Mouse (Mus musculus) intestine, postnatal 0 days (tissue): ENCODE measurements around the gene Trim8. TPM values are rescaled to one million over a fixed set of nuclear protein-coding genes. Genes with fewer than 3 reads are reported as not detected.

ENCODE experiments used
- ATAC-seq: fragments of 200-750 bp; cut with Nextera tagmentation; 2 replicates; pipeline ENCODE4 v1.8.0; 2017; ENCODE audit warnings: mild to moderate bottlenecking, moderate TSS enrichment, moderate library complexity
- H3K27ac ChIP-seq: fragments of 300-500 bp; sonication (generic); 2 replicates; pipeline ENCODE4 v1.5.1; 2014; ENCODE audit warnings: mild to moderate bottlenecking, low read depth, low read length, moderate library complexity
- H3K27me3 ChIP-seq: fragments of 300-500 bp; sonication (generic); replicated peaks from 2 replicates; pipeline ENCODE4 v1.6.1; 2014; ENCODE audit warnings: low read length, mixed read lengths; ENCODE audit not compliant: control insufficient read depth, insufficient read depth
- H3K36me3 ChIP-seq: fragments of 300-500 bp; sonication (generic); 2 replicates; pipeline ENCODE4 v1.6.1; 2014; ENCODE audit warnings: mild to moderate bottlenecking, moderate library complexity; ENCODE audit not compliant: control insufficient read depth, insufficient read depth
- H3K4me1 ChIP-seq: fragments of 300-500 bp; sonication (generic); replicated peaks from 2 replicates; pipeline ENCODE4 v1.6.1; 2014; ENCODE audit warnings: antibody characterized with exemption, low read length, mixed read lengths; ENCODE audit not compliant: control insufficient read depth, insufficient read depth
- H3K4me2 ChIP-seq: fragments of 300-500 bp; sonication (generic); replicated peaks from 2 replicates; pipeline ENCODE4 v1.6.1; 2014; ENCODE audit warnings: low read depth, mild to moderate bottlenecking, moderate library complexity
- H3K4me3 ChIP-seq: fragments of 300-500 bp; sonication (generic); 2 replicates; pipeline ENCODE4 v1.5.1; 2014; ENCODE audit warnings: low read depth, low read length
- H3K9ac ChIP-seq: fragments of 300-500 bp; sonication (generic); 2 replicates; pipeline ENCODE4 v1.6.1; 2014; ENCODE audit warnings: mild to moderate bottlenecking, low read depth, low read length
- H3K9me3 ChIP-seq: fragments of 300-500 bp; sonication (generic); 2 replicates; pipeline ENCODE4 v1.6.1; 2016; ENCODE audit warnings: mixed run types; ENCODE audit not compliant: control insufficient read depth
- CTCF ChIP-seq: sonication (generic); IDR thresholded peaks from 2 replicates; pipeline ENCODE4 v1.5.1; 2016; ENCODE audit warnings: low read depth, mild to moderate bottlenecking, control low read depth, antibody characterized with exemption, moderate library complexity
- WGBS: fragments of 180-500 bp; shearing (Covaris S2); extraction: QIAGEN DNeasy Blood & Tissue Kit; methylation state at CpG from one replicate; pipeline ENCODE4 v1.1.7; 2014; 5-methylcytosine and 5-hydroxymethylcytosine counted together
- polyA plus RNA-seq: library from polyadenylated mRNA; unstranded; fragments of >200 nt; fragmentation: Nextera tagmentation; extraction: Ambion mirVana; gene quantifications from 2 replicates; pipeline ENCODE4 v1.2.1, GENCODE M21; 2015

The Trim8 gene
- polyA plus RNA-seq, 1 experiment from 2014 or later: 17.1 TPM

GRCm38 (mm10) chr19:46482896-46483516 is 18.5 kb upstream of the Trim8 start:
- no peaks in the 10 kb centered on the region for H3K9me3 ChIP-seq
- no peak overlapping the region for H3K4me2 ChIP-seq
- peaks cover 13% of the 10 kb centered on the region; the same call in 1 of the 2 replicates for H3K36me3 ChIP-seq
- TF ChIP-seq CTCF: peak; percentile 55
- peaks cover 34% of the 10 kb centered on the region for H3K4me1 ChIP-seq
- H3K27me3 ChIP-seq: no peaks in the 10 kb centered on the region
- peak overlapping the region; percentile 21; the same call in 1 of the 2 replicates for H3K27ac ChIP-seq
- H3K9ac ChIP-seq: no peak overlapping the region
- no peak overlapping the region for H3K4me3 ChIP-seq
- no peak for ATAC-seq
- 55% methylated on average over 17 of the region's 17 CpGs for WGBS

DNA sequence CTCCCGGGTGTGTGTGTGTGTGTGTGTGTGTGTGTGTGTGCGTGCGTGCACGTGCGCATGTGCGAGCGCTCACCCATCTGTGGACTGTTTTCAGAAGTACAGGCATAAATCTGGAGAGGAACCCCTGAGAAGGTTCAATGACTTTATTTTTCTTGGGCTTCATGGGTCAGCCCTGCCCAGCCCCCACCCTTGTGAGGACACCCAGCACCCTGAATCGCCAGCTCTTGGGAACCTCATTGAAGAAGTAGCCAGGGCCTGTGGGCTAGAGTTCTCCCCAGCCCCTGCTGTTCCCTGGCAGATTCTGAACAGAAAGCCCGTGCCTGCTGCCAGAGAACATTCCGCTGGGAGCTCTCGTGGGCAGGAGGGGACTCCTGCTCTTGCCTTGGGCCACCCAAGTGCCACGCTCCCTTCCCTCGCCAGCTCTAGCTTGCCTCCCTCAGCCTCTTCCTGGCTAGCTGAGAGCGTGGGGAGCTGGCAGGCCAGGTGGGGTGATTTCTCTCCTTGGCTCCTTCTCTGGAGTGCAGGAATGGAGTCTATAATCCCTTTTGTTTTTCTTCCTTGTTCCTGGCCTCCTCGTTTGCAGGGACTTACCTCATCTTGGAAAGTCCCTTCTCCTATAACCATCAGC is 17.7 kb upstream of the Trim8 start:
- TF ChIP-seq CTCF: no peak
- H3K36me3 ChIP-seq: peaks cover 12% of the 10 kb centered on the region; the same call in 1 of the 2 replicates
- no peaks in the 10 kb centered on the region for H3K9me3 ChIP-seq
- peak overlapping the region; percentile 16 for H3K27ac ChIP-seq
- no peak overlapping the region for H3K4me3 ChIP-seq
- H3K27me3 ChIP-seq: no peaks in the 10 kb centered on the region
- 74% methylated on average over 15 of the region's 15 CpGs for WGBS
- no peak overlapping the region for H3K9ac ChIP-seq
- peaks cover 30% of the 10 kb centered on the region for H3K4me1 ChIP-seq
- H3K4me2 ChIP-seq: no peak overlapping the region
- no peak for ATAC-seq

DNA sequence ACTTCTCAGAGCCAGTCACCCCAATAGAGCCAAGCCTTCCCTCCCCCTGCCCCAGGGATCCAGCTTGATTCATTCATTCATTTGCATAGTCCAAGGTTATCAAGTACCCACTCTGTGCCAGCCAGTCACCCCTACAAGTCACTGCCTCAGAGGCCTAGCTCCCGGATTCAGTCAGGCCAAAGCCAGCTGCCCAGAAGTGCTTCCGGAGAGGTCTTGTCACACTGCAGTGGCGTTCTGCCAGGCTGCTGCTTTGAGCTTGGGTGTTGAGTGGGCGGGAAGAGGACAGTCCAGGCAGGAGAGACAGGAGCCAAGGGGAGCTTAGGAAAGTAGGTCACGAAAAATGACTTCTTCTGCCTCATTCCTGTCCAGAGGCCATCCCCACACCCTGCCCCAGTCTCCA is 17.0 kb upstream of the Trim8 start:
- Histone ChIP-seq H3K4me2 (no peak overlapping the region), H3K4me3 (no peak overlapping the region), H3K9me3 (no peaks in the 10 kb centered on the region), H3K4me1 (peaks cover 24% of the 10 kb centered on the region), H3K27me3 (no peaks in the 10 kb centered on the region), H3K27ac (no peak overlapping the region), H3K36me3 (peaks cover 12% of the 10 kb centered on the region; the same call in 1 of the 2 replicates), H3K9ac (no peak overlapping the region)
- WGBS: 62% methylated on average over 5 of the region's 5 CpGs
- no peak for ATAC-seq
- TF ChIP-seq CTCF: no peak

DNA sequence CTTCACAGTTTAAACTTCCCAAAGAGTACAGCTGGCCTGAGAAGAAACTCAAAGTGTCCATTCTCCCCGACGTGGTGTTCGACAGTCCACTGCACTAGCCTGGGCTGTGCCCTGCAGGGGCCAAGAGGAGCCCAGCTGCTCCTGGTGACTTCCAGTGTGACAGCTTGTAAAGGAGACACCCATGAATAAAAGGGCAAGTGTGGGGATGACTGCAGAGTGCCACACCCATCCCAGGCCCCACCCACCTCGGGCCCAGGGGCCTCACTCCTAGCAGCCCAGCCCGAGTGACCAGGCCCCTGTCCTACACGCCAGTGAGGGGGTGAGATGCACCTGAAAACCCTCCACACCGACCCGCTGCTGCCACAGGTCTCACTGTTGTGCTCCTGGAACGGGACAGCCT is 15.7 kb upstream of the Trim8 start:
- ATAC-seq: peak; percentile 51
- Histone ChIP-seq H3K4me1 (peaks cover 23% of the 10 kb centered on the region), H3K27me3 (no peaks in the 10 kb centered on the region), H3K4me2 (no peak overlapping the region), H3K4me3 (no peak overlapping the region), H3K9me3 (no peaks in the 10 kb centered on the region), H3K9ac (no peak overlapping the region), H3K36me3 (peaks cover 12% of the 10 kb centered on the region; the same call in 1 of the 2 replicates), H3K27ac (peak overlapping the region; percentile 46; the same call in 1 of the 2 replicates)
- no peak for TF ChIP-seq CTCF
- WGBS: 45% methylated on average over 9 of the region's 9 CpGs

GRCm38 (mm10) chr19:46486709-46487108 is 14.8 kb upstream of the Trim8 start:
- peaks cover 12% of the 10 kb centered on the region; the same call in 1 of the 2 replicates for H3K36me3 ChIP-seq
- 65% methylated on average over 2 of the region's 2 CpGs for WGBS
- H3K9me3 ChIP-seq: no peaks in the 10 kb centered on the region
- H3K9ac ChIP-seq: no peak overlapping the region
- TF ChIP-seq CTCF: no peak
- no peak for ATAC-seq
- H3K27ac ChIP-seq: peak overlapping the region; percentile 46; the same call in 1 of the 2 replicates
- H3K4me1 ChIP-seq: peaks cover 23% of the 10 kb centered on the region
- no peaks in the 10 kb centered on the region for H3K27me3 ChIP-seq
- H3K4me2 ChIP-seq: no peak overlapping the region
- no peak overlapping the region for H3K4me3 ChIP-seq

DNA sequence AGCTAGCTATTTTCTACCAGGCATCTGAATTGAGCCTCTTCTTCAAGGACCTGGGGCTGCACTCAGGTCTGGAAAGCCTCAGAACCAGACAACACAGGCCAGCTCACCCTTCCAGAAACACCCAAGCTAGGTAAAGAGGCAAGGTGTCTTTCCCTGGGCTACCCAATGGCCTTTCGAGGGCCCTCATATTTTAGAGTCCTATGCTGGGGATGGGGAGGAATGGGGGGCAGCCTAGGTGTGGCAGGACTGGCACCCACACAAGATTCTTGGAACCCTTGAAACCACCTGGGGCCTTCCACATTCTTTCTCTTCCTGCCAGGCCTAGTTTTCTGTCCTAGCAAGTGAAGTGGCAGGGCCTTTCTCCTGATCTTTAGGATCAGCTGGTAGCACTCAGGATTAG is 12.1 kb upstream of the Trim8 start:
- no peaks in the 10 kb centered on the region for H3K27me3 ChIP-seq
- peaks cover 12% of the 10 kb centered on the region; the same call in 1 of the 2 replicates for H3K36me3 ChIP-seq
- no peak for ATAC-seq
- no peak for TF ChIP-seq CTCF
- H3K4me3 ChIP-seq: no peak overlapping the region
- 100% methylated on average over 1 of the region's 1 CpGs for WGBS
- H3K9me3 ChIP-seq: no peaks in the 10 kb centered on the region
- H3K4me2 ChIP-seq: no peak overlapping the region
- no peak overlapping the region for H3K9ac ChIP-seq
- H3K27ac ChIP-seq: no peak overlapping the region
- H3K4me1 ChIP-seq: peaks cover 14% of the 10 kb centered on the region
